Mouse (Mus musculus) testis, adult 2 months (tissue): ENCODE results near the gene Vamp3.

ENCODE experiments used
- CTCF ChIP-seq: fragments of 200-500 bp; IDR thresholded peaks from 2 replicates; pipeline ENCODE4 v1.5.1; 2012; ENCODE audit warnings: low read depth, mild to moderate bottlenecking, inconsistent platforms, low read length, moderate library complexity; ENCODE audit not compliant: control insufficient read depth, insufficient read depth, insufficient replicate concordance
- POLR2A ChIP-seq: fragments of 200-500 bp; IDR thresholded peaks from 2 replicates; pipeline ENCODE4 v1.6.1; 2012; ENCODE audit warnings: low read depth, mild to moderate bottlenecking, inconsistent platforms, low read length, moderate library complexity; ENCODE audit not compliant: control insufficient read depth

GRCm38 (mm10) chr4:151001397-151001796 is 56.4 kb downstream of the Vamp3 start:
- TF ChIP-seq CTCF, result no peak
- no peak for TF ChIP-seq POLR2A
